Mouse (Mus musculus): ENCODE measurements around the gene Tpm3.

DNA sequence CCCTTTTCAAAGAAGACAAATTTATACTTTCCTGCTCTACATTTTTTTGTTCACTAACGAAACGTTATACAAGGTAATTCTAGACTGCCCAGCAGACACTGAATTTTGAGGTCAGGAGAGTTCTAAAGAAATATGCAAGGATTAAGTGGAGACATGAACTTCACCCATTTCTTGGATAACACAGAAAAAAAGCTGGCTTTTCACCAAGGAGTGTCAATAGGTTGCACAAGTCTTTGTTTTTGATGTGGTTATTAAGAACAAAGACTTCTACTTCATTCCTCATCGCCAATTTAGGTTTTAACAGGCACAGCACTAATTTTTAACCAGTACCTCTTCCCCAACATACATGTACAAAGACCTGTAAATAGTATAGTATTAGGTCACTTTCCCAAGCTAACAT, 22.8 kb upstream of the Tpm3 start:
- TF ChIP-seq POLR2A (IDR thresholded peaks at IDR 0.05; ENCODE audit: control insufficient read depth, low read depth, low read length) (no peak), CTCF (IDR thresholded peaks at IDR 0.05; ENCODE audit: control insufficient read depth, insufficient read depth, insufficient replicate concordance, low read depth, low read length) (no peak)
